Mouse (Mus musculus) kidney, embryonic 16.5 days (tissue): ENCODE measurements around the gene Cyp2d10. TPM values are rescaled to one million over a fixed set of nuclear protein-coding genes. Genes with fewer than 3 reads are reported as not detected.
A peak's percentile ranks its signal among the peaks of the same experiment; 100 is the strongest.

Experiments
- ATAC-seq: fragments of 200-750 bp; cut with Nextera tagmentation; 2 replicates; pipeline ENCODE4 v1.8.0; 2017; ENCODE audit warnings: moderate TSS enrichment; ENCODE audit not compliant: low FRiP score, low TSS enrichment
- H3K27ac ChIP-seq: fragments of 300-500 bp; sonication (generic); 2 replicates; pipeline ENCODE4 v1.5.1; 2014; ENCODE audit warnings: low read length
- H3K27me3 ChIP-seq: fragments of 300-500 bp; sonication (generic); 2 replicates; pipeline ENCODE4 v1.6.1; 2014; ENCODE audit warnings: low read length, control low read depth, mixed read lengths; ENCODE audit not compliant: insufficient read depth
- H3K36me3 ChIP-seq: fragments of 300-500 bp; sonication (generic); 2 replicates; pipeline ENCODE4 v1.6.1; 2014; ENCODE audit warnings: low read length, control low read depth, mixed read lengths; ENCODE audit not compliant: insufficient read depth
- H3K4me1 ChIP-seq: fragments of 300-500 bp; sonication (generic); 2 replicates; pipeline ENCODE4 v1.6.1; 2014; ENCODE audit warnings: low read length, control low read depth, mixed read lengths; ENCODE audit not compliant: insufficient read depth
- H3K4me2 ChIP-seq: fragments of 300-500 bp; sonication (generic); replicated peaks from 2 replicates; pipeline ENCODE4 v1.6.1; 2014; ENCODE audit warnings: low read depth, low read length
- H3K4me3 ChIP-seq: fragments of 300-500 bp; sonication (generic); 2 replicates; pipeline ENCODE4 v1.5.1; 2014; ENCODE audit warnings: mild to moderate bottlenecking, low read length
- H3K9ac ChIP-seq: fragments of 300-500 bp; sonication (generic); replicated peaks from 2 replicates; pipeline ENCODE4 v1.6.1; 2014; ENCODE audit warnings: low read length
- H3K9me3 ChIP-seq: fragments of 300-500 bp; sonication (generic); 2 replicates; pipeline ENCODE4 v1.6.1; 2016; ENCODE audit warnings: low read length, control low read depth
- WGBS: fragments of 180-500 bp; shearing (Covaris S2); extraction: QIAGEN DNeasy Blood & Tissue Kit; methylation state at CpG from one replicate; pipeline ENCODE4 v1.1.7; 2014; 5-methylcytosine and 5-hydroxymethylcytosine counted together
- polyA plus RNA-seq: library from polyadenylated mRNA; unstranded; fragments of >200 nt; fragmentation: Nextera tagmentation; extraction: Ambion mirVana; gene quantifications from 2 replicates; pipeline ENCODE4 v1.2.1, GENCODE M21; 2015

Cyp2d10 gene
- polyA plus RNA-seq, 1 experiment from 2014 or later, result 0.26 TPM

GRCm38 (mm10) chr15:82379511-82379870 lies 27.5 kb downstream of the Cyp2d10 start:
- peak overlapping the region; percentile 46 for H3K4me3 ChIP-seq
- peaks cover 29% of the 10 kb centered on the region for H3K4me1 ChIP-seq
- WGBS, result 21% methylated on average over 7 of the region's 7 CpGs
- H3K9me3 ChIP-seq, result no peaks in the 10 kb centered on the region
- no peak for ATAC-seq
- H3K4me2 ChIP-seq, result peak overlapping the region; percentile 58
- 0 out of 2 replicates have a peak, but pooled peaks cover 3% of the 10 kb centered on the region for H3K36me3 ChIP-seq
- peak overlapping the region; percentile 57 for H3K9ac ChIP-seq
- H3K27me3 ChIP-seq, result no peaks in the 10 kb centered on the region
- H3K27ac ChIP-seq, result peak overlapping the region; percentile 81

GRCm38 (mm10) chr15:82378261-82379180 lies 28.5 kb downstream of the Cyp2d10 start:
- Histone ChIP-seq H3K27ac (peak overlapping the region; percentile 71), H3K4me2 (peak overlapping the region; percentile 58), H3K4me3 (peak overlapping the region; percentile 46), H3K9ac (no peak overlapping the region), H3K27me3 (no peaks in the 10 kb centered on the region), H3K36me3 (0 out of 2 replicates have a peak, but pooled peaks cover 3% of the 10 kb centered on the region), H3K4me1 (peaks cover 29% of the 10 kb centered on the region), H3K9me3 (no peaks in the 10 kb centered on the region)
- WGBS, result 39% methylated on average over 15 of the region's 15 CpGs
- no peak for ATAC-seq

- 71% methylated on average over 5 of the region's 5 CpGs for WGBS
These were observed 29.3 kb downstream of the Cyp2d10 start for GRCm38 (mm10) chr15:82377701-82378100.

DNA sequence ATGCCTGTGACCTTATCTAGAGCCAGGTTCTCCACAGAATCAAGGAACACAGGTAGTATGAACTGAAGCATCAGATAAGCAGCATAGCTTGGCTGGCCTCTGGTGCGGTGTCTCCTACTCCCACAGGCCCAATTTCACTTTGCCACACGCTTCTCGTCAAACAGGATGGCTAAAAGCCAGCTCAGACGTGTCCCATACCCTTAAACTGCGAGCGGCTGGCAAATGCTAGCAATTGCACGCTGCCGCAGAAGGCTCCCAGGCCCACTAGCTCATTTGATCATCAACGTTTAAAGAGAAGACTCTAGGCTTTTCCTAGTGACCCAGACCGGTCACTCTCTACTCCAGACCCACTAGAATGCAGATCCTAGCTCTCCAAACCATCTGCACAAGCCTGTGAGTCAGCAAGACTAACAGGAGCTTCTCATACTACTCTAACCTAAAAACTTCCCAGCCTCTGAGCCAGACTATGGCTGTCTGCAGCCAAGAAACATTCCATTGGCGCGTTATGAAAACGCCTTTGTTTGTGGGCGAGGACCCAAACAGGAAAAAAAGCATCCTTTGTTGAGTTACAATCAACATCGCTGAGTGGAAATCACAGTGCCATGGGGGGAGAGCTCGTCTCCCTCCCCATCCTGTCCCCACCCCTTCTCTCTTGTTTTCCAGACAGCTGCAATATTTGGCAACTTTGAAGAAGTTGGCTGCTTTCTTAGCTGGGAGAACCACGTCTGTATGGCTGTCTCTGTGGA lies 30.4 kb downstream of the Cyp2d10 start:
- H3K4me3 ChIP-seq, result no peak overlapping the region
- H3K36me3 ChIP-seq, result 0 out of 2 replicates have a peak, but pooled peaks cover 3% of the 10 kb centered on the region
- H3K4me2 ChIP-seq, result no peak overlapping the region
- H3K9ac ChIP-seq, result no peak overlapping the region
- H3K27me3 ChIP-seq, result no peaks in the 10 kb centered on the region
- no peaks in the 10 kb centered on the region for H3K9me3 ChIP-seq
- WGBS, result 71% methylated on average over 17 of the region's 17 CpGs
- peak overlapping the region; percentile 47; the same call in 1 of the 2 replicates for H3K27ac ChIP-seq
- peaks cover 29% of the 10 kb centered on the region for H3K4me1 ChIP-seq
- ATAC-seq, result no peak

More at GRCm38 (mm10) chr15:82377701-82378100, 29.3 kb downstream of the Cyp2d10 start:
- H3K9ac ChIP-seq, result no peak overlapping the region
- H3K4me1 ChIP-seq, result peaks cover 29% of the 10 kb centered on the region
- no peak for ATAC-seq
- peak overlapping the region; percentile 58; the same call in 1 of the 2 replicates for H3K4me2 ChIP-seq
- H3K27ac ChIP-seq, result peak overlapping the region; percentile 71; the same call in 1 of the 2 replicates
- 0 out of 2 replicates have a peak, but pooled peaks cover 3% of the 10 kb centered on the region for H3K36me3 ChIP-seq
- H3K9me3 ChIP-seq, result no peaks in the 10 kb centered on the region
- H3K27me3 ChIP-seq, result no peaks in the 10 kb centered on the region
- H3K4me3 ChIP-seq, result no peak overlapping the region

- Histone ChIP-seq H3K27ac (no peak overlapping the region), H3K27me3 (no peaks in the 10 kb centered on the region), H3K9me3 (no peaks in the 10 kb centered on the region), H3K4me1 (peaks cover 29% of the 10 kb centered on the region), H3K9ac (no peak overlapping the region), H3K4me3 (no peak overlapping the region), H3K4me2 (no peak overlapping the region), H3K36me3 (0 out of 2 replicates have a peak, but pooled peaks cover 3% of the 10 kb centered on the region)
- WGBS, result 90% methylated on average over 9 of the region's 9 CpGs
- ATAC-seq, result no peak
These were observed 31.1 kb downstream of the Cyp2d10 start for GRCm38 (mm10) chr15:82375855-82376254.

DNA sequence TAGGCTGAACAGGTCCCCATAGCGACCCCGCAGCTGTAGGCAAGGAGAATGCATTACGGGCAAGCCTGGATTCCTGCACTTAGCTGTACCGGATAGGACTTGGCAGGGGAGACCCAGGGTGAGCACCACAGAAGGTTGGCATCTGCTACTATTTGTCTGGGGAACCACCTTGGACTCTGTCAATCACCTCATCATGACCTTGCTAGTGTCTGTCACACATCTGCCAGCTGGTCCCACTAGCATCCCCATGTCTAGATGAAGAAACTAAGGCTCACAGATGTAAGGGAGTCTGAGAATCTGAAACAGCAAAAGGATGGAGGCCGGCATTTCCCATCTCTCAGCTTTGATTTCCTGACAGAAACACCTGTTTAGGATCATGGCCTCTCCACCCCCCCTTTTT lies 32.6 kb downstream of the Cyp2d10 start:
- ATAC-seq, result no peak
- no peaks in the 10 kb centered on the region for H3K27me3 ChIP-seq
- H3K27ac ChIP-seq, result no peak overlapping the region
- H3K4me1 ChIP-seq, result peaks cover 26% of the 10 kb centered on the region
- H3K9ac ChIP-seq, result no peak overlapping the region
- WGBS, result 83% methylated on average over 5 of the region's 5 CpGs
- no peak overlapping the region for H3K4me3 ChIP-seq
- no peaks in the 10 kb centered on the region for H3K9me3 ChIP-seq
- no peak overlapping the region for H3K4me2 ChIP-seq
- H3K36me3 ChIP-seq, result 0 out of 2 replicates have a peak, but pooled peaks cover 3% of the 10 kb centered on the region

- 86% methylated on average over 5 of the region's 5 CpGs for WGBS
- H3K4me1 ChIP-seq, result peaks cover 13% of the 10 kb centered on the region
- H3K4me2 ChIP-seq, result no peak overlapping the region
- no peaks in the 10 kb centered on the region for H3K9me3 ChIP-seq
- no peak overlapping the region for H3K9ac ChIP-seq
- ATAC-seq, result no peak
- H3K27ac ChIP-seq, result no peak overlapping the region
- 0 out of 2 replicates have a peak, but pooled peaks cover 3% of the 10 kb centered on the region for H3K36me3 ChIP-seq
- no peaks in the 10 kb centered on the region for H3K27me3 ChIP-seq
- no peak overlapping the region for H3K4me3 ChIP-seq
These were observed 34.0 kb downstream of the Cyp2d10 start for GRCm38 (mm10) chr15:82372991-82373390.

DNA sequence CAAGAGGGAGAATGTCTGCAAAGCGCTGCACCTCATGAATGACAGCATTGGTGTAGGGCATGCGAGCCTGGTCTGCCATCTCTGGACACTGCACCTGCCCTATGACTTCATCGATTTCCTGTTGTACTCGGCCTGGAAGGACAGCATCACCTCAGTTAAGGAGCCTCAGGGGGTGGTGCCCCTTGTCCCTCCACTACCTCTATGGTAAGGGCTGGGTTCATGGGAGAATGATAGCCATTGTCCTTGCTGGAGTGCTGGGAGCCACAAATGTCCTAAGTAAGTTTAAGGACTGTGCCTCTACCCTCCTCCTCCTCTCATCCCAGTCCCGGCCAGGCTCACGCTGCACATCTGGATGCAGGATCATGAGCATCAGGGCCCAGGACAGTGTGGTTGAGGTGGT lies 34.5 kb downstream of the Cyp2d10 start:
- Histone ChIP-seq H3K9ac (no peak overlapping the region), H3K4me1 (peaks cover 8% of the 10 kb centered on the region), H3K27me3 (no peaks in the 10 kb centered on the region), H3K9me3 (no peaks in the 10 kb centered on the region), H3K27ac (no peak overlapping the region), H3K4me2 (no peak overlapping the region), H3K36me3 (0 out of 2 replicates have a peak, but pooled peaks cover 3% of the 10 kb centered on the region), H3K4me3 (no peak overlapping the region)
- no peak for ATAC-seq
- WGBS, result 85% methylated on average over 6 of the region's 6 CpGs

DNA sequence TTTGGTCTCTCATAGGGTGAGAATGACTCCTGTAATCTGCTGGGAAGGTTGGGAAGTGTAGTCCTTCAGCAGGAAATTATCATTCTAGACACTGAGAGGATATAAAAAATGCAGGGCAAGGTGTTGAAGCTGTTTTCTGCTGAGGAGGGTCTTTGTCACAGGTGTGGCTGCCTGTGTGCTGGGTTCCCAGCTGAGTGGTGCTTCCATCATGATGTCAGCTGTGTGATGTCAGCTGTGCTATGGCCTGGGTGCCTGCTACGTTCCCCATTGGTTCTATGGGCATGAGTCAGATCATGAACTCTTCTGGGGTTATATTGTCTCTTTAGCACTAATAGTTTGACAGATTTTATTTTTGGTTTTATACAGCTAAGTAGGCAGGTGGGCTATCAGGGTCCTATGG lies 38.1 kb downstream of the Cyp2d10 start:
- no peaks in the 10 kb centered on the region for H3K4me1 ChIP-seq
- 0 out of 2 replicates have a peak overlapping the region, but pooled peaks have one; percentile 15 for H3K27ac ChIP-seq
- ATAC-seq, result no peak
- 90% methylated on average over 1 of the region's 1 CpGs for WGBS
- no peak overlapping the region for H3K4me3 ChIP-seq
- no peak overlapping the region for H3K9ac ChIP-seq
- H3K36me3 ChIP-seq, result no peaks in the 10 kb centered on the region
- H3K27me3 ChIP-seq, result no peaks in the 10 kb centered on the region
- no peak overlapping the region for H3K4me2 ChIP-seq
- H3K9me3 ChIP-seq, result no peaks in the 10 kb centered on the region
